Mouse (Mus musculus) heart, postnatal 0 days (tissue): ENCODE results near the gene Vps41. TPM values are rescaled to one million over a fixed set of nuclear protein-coding genes. Genes with fewer than 3 reads are reported as not detected.

Experiments
- ATAC-seq: fragments of 200-750 bp; cut with Nextera tagmentation; 2 replicates; pipeline ENCODE4 v1.8.0; 2017; ENCODE audit warnings: low read depth, moderate number of reproducible peaks, moderate library complexity; ENCODE audit not compliant: insufficient read depth
- DNase-seq: peaks from one replicate; pipeline ENCODE4 v3.0.0-alpha.2; 2016; ENCODE audit warnings: low spot score
- H3K27ac ChIP-seq: fragments of 300-500 bp; sonication (generic); 2 replicates; pipeline ENCODE4 v1.5.1; 2014; ENCODE audit warnings: low read depth, mild to moderate bottlenecking
- H3K27me3 ChIP-seq: fragments of 300-500 bp; sonication (generic); 2 replicates; pipeline ENCODE4 v1.6.1; 2014; ENCODE audit warnings: low read length, mixed read lengths; ENCODE audit not compliant: control insufficient read depth, insufficient read depth
- H3K36me3 ChIP-seq: fragments of 300-500 bp; sonication (generic); replicated peaks from 2 replicates; pipeline ENCODE4 v1.6.1; 2014; ENCODE audit warnings: low read length, mixed read lengths; ENCODE audit not compliant: control insufficient read depth, insufficient read depth
- H3K4me1 ChIP-seq: fragments of 300-500 bp; sonication (generic); 2 replicates; pipeline ENCODE4 v1.6.1; 2014; ENCODE audit warnings: antibody characterized with exemption; ENCODE audit not compliant: control insufficient read depth, insufficient read depth
- H3K4me2 ChIP-seq: fragments of 300-500 bp; sonication (generic); 2 replicates; pipeline ENCODE4 v1.6.1; 2014; ENCODE audit warnings: low read depth, mild to moderate bottlenecking, low read length, moderate library complexity
- H3K4me3 ChIP-seq: fragments of 300-500 bp; sonication (generic); 2 replicates; pipeline ENCODE4 v1.5.1; 2014; ENCODE audit warnings: low read depth, low read length
- H3K9ac ChIP-seq: fragments of 300-500 bp; sonication (generic); replicated peaks from 2 replicates; pipeline ENCODE4 v1.6.1; 2014; ENCODE audit warnings: low read depth, low read length, mixed read lengths
- H3K9me3 ChIP-seq: fragments of 300-500 bp; sonication (generic); replicated peaks from 2 replicates; pipeline ENCODE4 v1.6.1; 2016; ENCODE audit warnings: low read length; ENCODE audit not compliant: control insufficient read depth
- CTCF ChIP-seq: IDR thresholded peaks from 2 replicates; pipeline ENCODE4 v1.5.1; 2016; ENCODE audit warnings: antibody characterized with exemption, control low read depth, low read depth
- EP300 ChIP-seq: IDR thresholded peaks from 2 replicates; pipeline ENCODE4 v1.6.1; 2016; ENCODE audit warnings: antibody characterized with exemption, low read depth
- WGBS: fragments of 180-500 bp; shearing (Covaris S2); extraction: QIAGEN DNeasy Blood & Tissue Kit; methylation state at CpG from one replicate; pipeline ENCODE4 v1.1.7; 2014; 5-methylcytosine and 5-hydroxymethylcytosine counted together
- polyA plus RNA-seq: library from polyadenylated mRNA; unstranded; fragments of >200 nt; fragmentation: Nextera tagmentation; extraction: Ambion mirVana; gene quantifications from 2 replicates; pipeline ENCODE4 v1.2.1, GENCODE M21; 2015
- total RNA-seq: library from RNA; depleted of rRNA; stranded (reverse); fragments of >200 nt; gene quantifications from 2 replicates; pipeline ENCODE4 v1.2.3, GENCODE M21; 2014; ENCODE audit warnings: low replicate concordance

Vps41 gene
- total and polyA plus RNA-seq, 2 experiments from 2014 or later: 25.2 to 32.6 TPM

DNA sequence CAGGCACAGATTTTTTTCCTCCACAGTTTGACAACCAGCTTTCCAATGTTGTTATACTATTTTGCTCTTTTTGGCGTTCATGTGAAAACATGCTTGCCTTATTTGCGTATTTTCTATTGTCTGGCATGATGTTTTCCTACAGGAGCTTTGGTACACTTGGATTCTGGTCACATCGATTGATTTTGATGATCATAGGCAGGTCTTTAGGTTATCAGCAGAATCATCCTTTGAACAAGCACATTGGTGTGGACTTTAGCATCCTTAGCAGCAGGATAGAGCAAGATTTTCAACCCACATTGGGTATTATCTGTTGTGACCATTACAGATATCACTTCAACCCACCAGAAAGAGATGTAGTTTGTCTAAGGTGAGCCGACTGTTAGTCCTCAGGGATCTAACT is 71.0 kb downstream of the Vps41 start:
- Histone ChIP-seq H3K4me3 (no peak overlapping the region), H3K4me2 (no peak overlapping the region), H3K4me1 (peaks cover 9% of the 10 kb centered on the region), H3K36me3 (no peaks in the 10 kb centered on the region), H3K27ac (no peak overlapping the region), H3K9ac (no peak overlapping the region), H3K27me3 (no peaks in the 10 kb centered on the region), H3K9me3 (no peaks in the 10 kb centered on the region)
- DNase-seq (no peak), ATAC-seq (no peak)
- WGBS: 86% methylated on average over 4 of the region's 4 CpGs
- TF ChIP-seq EP300: no peak
- no peak for TF ChIP-seq CTCF

DNA sequence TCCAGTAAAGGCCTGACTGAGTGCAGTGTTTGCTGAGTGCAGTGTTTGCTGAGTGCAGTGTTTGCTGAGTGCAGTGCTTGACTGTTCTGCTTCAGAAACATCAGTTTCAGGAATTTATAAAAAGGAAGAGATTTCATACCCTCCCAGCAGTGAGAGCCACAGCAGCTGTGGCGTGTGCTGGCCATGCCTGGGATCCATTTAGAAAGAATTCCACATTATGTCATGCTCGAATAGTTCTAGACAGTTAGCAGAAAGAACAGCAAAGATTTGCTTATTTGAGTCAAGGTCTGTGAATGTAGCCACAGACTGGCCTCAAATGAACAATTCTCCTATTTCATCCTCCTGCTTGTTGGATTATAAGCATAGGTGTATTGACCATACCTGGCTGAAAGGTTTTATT is 71.6 kb downstream of the Vps41 start:
- Histone ChIP-seq H3K36me3 (no peaks in the 10 kb centered on the region), H3K4me1 (peaks cover 9% of the 10 kb centered on the region), H3K4me2 (no peak overlapping the region), H3K9ac (no peak overlapping the region), H3K27me3 (no peaks in the 10 kb centered on the region), H3K9me3 (no peaks in the 10 kb centered on the region), H3K4me3 (no peak overlapping the region), H3K27ac (no peak overlapping the region)
- DNase-seq (no peak), ATAC-seq (no peak)
- TF ChIP-seq EP300 (no peak), CTCF (no peak)
- 75% methylated on average over 2 of the region's 2 CpGs for WGBS

DNA sequence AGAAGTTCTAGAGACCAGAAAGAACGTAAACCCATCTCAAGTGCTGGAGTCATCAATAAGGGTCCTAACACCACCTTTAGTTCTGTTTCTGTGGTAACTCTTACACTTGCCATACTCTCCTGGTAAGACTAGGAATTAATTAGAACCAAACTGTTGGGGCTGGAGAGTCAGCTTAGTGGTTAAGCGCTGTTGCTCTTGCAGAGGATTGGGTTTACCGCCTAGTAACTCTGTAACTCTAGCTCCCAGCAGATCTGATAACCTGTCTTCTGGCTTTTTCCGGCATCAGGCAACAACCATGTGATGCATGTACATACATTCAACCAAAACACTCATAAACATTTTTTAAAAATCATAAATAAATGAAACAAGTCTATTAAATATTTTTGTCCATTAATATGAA is 72.6 kb downstream of the Vps41 start:
- no peak for TF ChIP-seq CTCF
- TF ChIP-seq EP300: no peak
- Histone ChIP-seq H3K4me1 (peaks cover 9% of the 10 kb centered on the region), H3K4me2 (0 out of 2 replicates have a peak overlapping the region, but pooled peaks have one; percentile 31), H3K9me3 (no peaks in the 10 kb centered on the region), H3K27me3 (no peaks in the 10 kb centered on the region), H3K36me3 (no peaks in the 10 kb centered on the region), H3K4me3 (no peak overlapping the region), H3K9ac (no peak overlapping the region), H3K27ac (no peak overlapping the region)
- no peak for ATAC-seq
- 89% methylated on average over 4 of the region's 4 CpGs for WGBS
- DNase-seq: no peak

DNA sequence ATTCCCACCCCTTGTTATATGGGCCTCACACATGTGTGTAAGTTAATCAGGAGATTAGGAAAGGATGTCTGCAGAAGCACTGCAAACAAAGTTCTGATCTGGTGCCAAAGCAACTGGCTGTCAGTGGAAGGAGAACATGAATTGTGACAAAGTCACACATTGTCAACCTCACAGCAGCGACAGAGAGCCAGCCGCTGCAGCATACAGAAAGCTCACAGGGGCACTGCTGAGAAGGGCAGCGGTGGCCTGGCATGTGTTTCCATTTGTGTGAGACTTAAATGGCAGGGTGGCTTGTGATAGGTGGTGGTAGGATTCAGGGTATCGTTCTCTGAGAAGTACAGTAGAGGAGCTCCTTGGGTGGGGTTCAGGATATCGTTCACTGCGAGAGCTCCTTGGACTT is 73.0 kb downstream of the Vps41 start:
- Histone ChIP-seq H3K9me3 (no peaks in the 10 kb centered on the region), H3K27ac (peak overlapping the region; percentile 18; the same call in 1 of the 2 replicates), H3K4me2 (peak overlapping the region; percentile 31), H3K36me3 (no peaks in the 10 kb centered on the region), H3K4me3 (peak overlapping the region; percentile 19), H3K4me1 (peaks cover 9% of the 10 kb centered on the region), H3K27me3 (no peaks in the 10 kb centered on the region), H3K9ac (no peak overlapping the region)
- 0 out of 2 replicates have a peak, but pooled peaks have one; percentile 41 for ATAC-seq
- peak; percentile 36 for DNase-seq
- TF ChIP-seq CTCF: no peak
- TF ChIP-seq EP300: no peak
- WGBS: 26% methylated on average over 6 of the region's 6 CpGs

DNA sequence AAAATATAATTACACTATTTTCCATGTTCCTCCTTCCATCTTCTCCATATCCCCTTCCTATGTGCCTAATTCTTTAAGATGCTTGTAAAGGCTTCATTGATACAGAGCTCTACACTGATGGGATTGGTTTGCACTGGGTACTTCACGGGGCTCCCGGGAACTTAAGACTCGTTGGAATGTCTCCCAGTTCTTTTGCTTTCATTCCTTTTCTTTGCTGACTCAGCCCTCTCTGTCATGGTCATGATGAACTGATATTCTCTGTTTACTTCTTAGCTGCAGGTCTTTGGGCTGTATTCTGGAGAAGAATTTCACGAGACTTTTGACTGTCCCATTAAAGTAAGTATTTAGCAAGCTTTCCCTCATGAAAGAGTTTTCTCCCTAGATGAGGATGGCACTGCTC is 74.2 kb downstream of the Vps41 start:
- no peak for TF ChIP-seq EP300
- no peak for TF ChIP-seq CTCF
- no peak for ATAC-seq
- no peaks in the 10 kb centered on the region for H3K9me3 ChIP-seq
- H3K4me2 ChIP-seq: no peak overlapping the region
- no peak overlapping the region for H3K4me3 ChIP-seq
- peaks cover 9% of the 10 kb centered on the region for H3K4me1 ChIP-seq
- 56% methylated on average over 4 of the region's 4 CpGs for WGBS
- DNase-seq: no peak
- H3K36me3 ChIP-seq: no peaks in the 10 kb centered on the region
- H3K27ac ChIP-seq: no peak overlapping the region
- no peaks in the 10 kb centered on the region for H3K27me3 ChIP-seq
- H3K9ac ChIP-seq: no peak overlapping the region

DNA sequence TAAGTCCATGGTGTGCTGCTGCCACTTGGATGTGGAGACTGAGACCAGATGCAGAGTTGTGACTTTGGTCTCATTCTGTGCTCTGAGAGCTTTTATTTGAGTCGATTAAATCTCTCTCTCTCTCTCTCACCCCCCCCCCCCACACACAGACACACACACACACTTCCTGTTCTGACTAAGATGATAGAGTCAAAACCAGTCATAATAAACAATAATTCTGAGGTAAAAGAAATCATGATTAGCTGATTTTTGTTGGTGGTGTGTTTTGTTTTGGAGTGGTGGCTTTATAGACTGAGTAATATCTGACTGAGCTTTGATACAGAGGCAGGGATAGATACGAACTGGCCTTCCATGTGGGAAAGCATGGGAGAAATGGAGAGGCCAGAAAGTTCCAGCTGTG is 74.6 kb downstream of the Vps41 start:
- 72% methylated on average over 2 of the region's 2 CpGs for WGBS
- no peak overlapping the region for H3K4me2 ChIP-seq
- DNase-seq (no peak), ATAC-seq (no peak)
- no peaks in the 10 kb centered on the region for H3K27me3 ChIP-seq
- H3K27ac ChIP-seq: no peak overlapping the region
- H3K9me3 ChIP-seq: no peaks in the 10 kb centered on the region
- TF ChIP-seq EP300 (no peak), CTCF (no peak)
- no peak overlapping the region for H3K4me3 ChIP-seq
- H3K4me1 ChIP-seq: peaks cover 9% of the 10 kb centered on the region
- H3K36me3 ChIP-seq: 0 out of 2 replicates have a peak, but pooled peaks cover 4% of the 10 kb centered on the region
- H3K9ac ChIP-seq: no peak overlapping the region
